Mouse (Mus musculus): Measurements from ENCODE around the gene Swi5. TPM values are rescaled to one million over a fixed set of nuclear protein-coding genes. Genes with fewer than 3 reads are reported as not detected.

Swi5 gene
- total and polyA plus RNA-seq, 3 experiments: 371 to 480 TPM; not detected in 1

- Histone ChIP-seq H3K9me3 (replicated peaks; ENCODE audit: insufficient read depth, low read length) (no peaks in the 10 kb centered on the region), H3K9ac (ENCODE audit: control insufficient read depth, low read depth, low read length, poor library complexity, severe bottlenecking) (no peak overlapping the region), H3K36me3 (ENCODE audit: control insufficient read depth in 1 of 2, insufficient read depth in 2 of 2, low read length in 2 of 2) (no peaks in the 10 kb centered on the region), H3K79me2 (ENCODE audit: control insufficient read depth, insufficient read depth, low read length, poor library complexity) (no peaks in the 10 kb centered on the region), H3K4me1 (ENCODE audit: control insufficient read depth in 1 of 2, insufficient read depth in 2 of 2, low read length in 2 of 2) (no peaks in the 10 kb centered on the region), H3K27ac (ENCODE audit: control insufficient read depth, low read depth, low read length) (no peak overlapping the region), H3K27me3 (ENCODE audit: control insufficient read depth in 1 of 2, insufficient read depth in 2 of 2, low read length in 2 of 2) (peaks cover 1 to 3% of the 10 kb centered on the region in 2 experiments; a peak in 3 of 4 replicates), H3K4me3 (ENCODE audit: control insufficient read depth in 1 of 2, insufficient read depth in 1 of 2, low read depth in 2 of 2, low read length in 2 of 2) (no peak overlapping the region)
- TF ChIP-seq MXI1 (IDR thresholded peaks at IDR 0.05; ENCODE audit: low read depth, low read length) (no peak), MAFK (IDR thresholded peaks at IDR 0.05; ENCODE audit: borderline replicate concordance, low read depth, low read length) (no peak), KAT2A (conservative IDR thresholded peaks at IDR 0.05; ENCODE audit: low read depth, low read length) (no peak), CTCF (IDR thresholded peaks at IDR 0.05 in 2 of 3, conservative IDR thresholded peaks at IDR 0.05 in 1 of 3; ENCODE audit: control insufficient read depth in 1 of 3, insufficient read depth in 1 of 3, low read depth in 2 of 3, low read length in 3 of 3, poor library complexity in 1 of 3, severe bottlenecking in 1 of 3) (no peak), MYC (IDR thresholded peaks at IDR 0.05; ENCODE audit: low read depth, low read length) (no peak), ELF1 (IDR thresholded peaks at IDR 0.05; ENCODE audit: low read depth, low read length) (no peak), ZNF384 (IDR thresholded peaks at IDR 0.05; ENCODE audit: low read depth, low read length) (no peak), ZC3H11A (IDR thresholded peaks at IDR 0.05; ENCODE audit: low read depth, low read length) (no peak)
- no peak for DNase-seq (ENCODE audit: low read depth, low spot score)
Observed at GRCm38 (mm10) chr2:32319586-32320580, 32.0 kb upstream of the Swi5 start.

GRCm38 (mm10) chr2:32318709-32319585 lies 31.1 kb upstream of the Swi5 start:
- no peaks in the 10 kb centered on the region for H3K4me1 ChIP-seq (ENCODE audit: control insufficient read depth in 1 of 2, insufficient read depth in 2 of 2, low read length in 2 of 2)
- peak; percentile 62 for TF ChIP-seq ZNF384 (IDR thresholded peaks at IDR 0.05; ENCODE audit: low read depth, low read length)
- no peak for TF ChIP-seq MYC (IDR thresholded peaks at IDR 0.05; ENCODE audit: low read depth, low read length)
- no peak for TF ChIP-seq CTCF (IDR thresholded peaks at IDR 0.05 in 2 of 3, conservative IDR thresholded peaks at IDR 0.05 in 1 of 3; ENCODE audit: control insufficient read depth in 1 of 3, insufficient read depth in 1 of 3, low read depth in 2 of 3, low read length in 3 of 3, poor library complexity in 1 of 3, severe bottlenecking in 1 of 3)
- TF ChIP-seq USF1 (IDR thresholded peaks at IDR 0.05; ENCODE audit: low read depth, low read length): no peak
- no peaks in the 10 kb centered on the region for H3K36me3 ChIP-seq (ENCODE audit: control insufficient read depth in 1 of 2, insufficient read depth in 2 of 2, low read length in 2 of 2)
- no peak overlapping the region for H3K27ac ChIP-seq (ENCODE audit: control insufficient read depth, low read depth, low read length)
- H3K9ac ChIP-seq (ENCODE audit: control insufficient read depth, low read depth, low read length, poor library complexity, severe bottlenecking): no peak overlapping the region
- peaks cover 1 to 3% of the 10 kb centered on the region in 2 experiments; a peak in 3 of 4 replicates for H3K27me3 ChIP-seq (ENCODE audit: control insufficient read depth in 1 of 2, insufficient read depth in 2 of 2, low read length in 2 of 2)
- no peaks in the 10 kb centered on the region for H3K79me2 ChIP-seq (ENCODE audit: control insufficient read depth, insufficient read depth, low read length, poor library complexity)
- DNase-seq (ENCODE audit: low read depth, low spot score): no peak
- no peaks in the 10 kb centered on the region for H3K9me3 ChIP-seq (replicated peaks; ENCODE audit: insufficient read depth, low read length)
- H3K4me3 ChIP-seq (ENCODE audit: control insufficient read depth in 1 of 2, insufficient read depth in 1 of 2, low read depth in 2 of 2, low read length in 2 of 2): no peak overlapping the region
